Mouse (Mus musculus): ENCODE measurements at regions not wholly inside any gene's neighbourhood (a gene's known extent, or its start where the extent isn't known, plus 50 kb on each side); places are given as distances from the start of the nearest gene placed in this dataset.

GRCm38 (mm10) chr16:5538836-5539510 lies 283.2 kb upstream of the Eef2kmt start:
- TF ChIP-seq CTCF (IDR thresholded peaks at IDR 0.05; ENCODE audit: extremely low read depth, insufficient read length, insufficient replicate concordance, low read depth, low read length), result no peak
- TF ChIP-seq POLR2A (IDR thresholded peaks at IDR 0.05; ENCODE audit: low read depth, low read length), result no peak
